Mouse (Mus musculus): Measurements from ENCODE around the gene Ndc1. TPM values are rescaled to one million over a fixed set of nuclear protein-coding genes. Genes with fewer than 3 reads are reported as not detected.

Ndc1 gene
- 10 to 100 TPM; 11.7 to 11.8 TPM for total RNA-seq (2021)
- long read RNA-seq, experiment 1, full-length matches to known transcripts = 10 of 12 reads
- long read RNA-seq, experiment 1, partial matches to known transcripts = 0 of 12 reads
- long read RNA-seq, experiment 1, other reads (novel, unspliced or antisense) = 2 of 12 reads
- long read RNA-seq, experiment 2, full-length matches to known transcripts = 9 of 16 reads
- long read RNA-seq, experiment 2, partial matches to known transcripts = 0 of 16 reads
- long read RNA-seq, experiment 2, other reads (novel, unspliced or antisense) = 7 of 16 reads

DNA sequence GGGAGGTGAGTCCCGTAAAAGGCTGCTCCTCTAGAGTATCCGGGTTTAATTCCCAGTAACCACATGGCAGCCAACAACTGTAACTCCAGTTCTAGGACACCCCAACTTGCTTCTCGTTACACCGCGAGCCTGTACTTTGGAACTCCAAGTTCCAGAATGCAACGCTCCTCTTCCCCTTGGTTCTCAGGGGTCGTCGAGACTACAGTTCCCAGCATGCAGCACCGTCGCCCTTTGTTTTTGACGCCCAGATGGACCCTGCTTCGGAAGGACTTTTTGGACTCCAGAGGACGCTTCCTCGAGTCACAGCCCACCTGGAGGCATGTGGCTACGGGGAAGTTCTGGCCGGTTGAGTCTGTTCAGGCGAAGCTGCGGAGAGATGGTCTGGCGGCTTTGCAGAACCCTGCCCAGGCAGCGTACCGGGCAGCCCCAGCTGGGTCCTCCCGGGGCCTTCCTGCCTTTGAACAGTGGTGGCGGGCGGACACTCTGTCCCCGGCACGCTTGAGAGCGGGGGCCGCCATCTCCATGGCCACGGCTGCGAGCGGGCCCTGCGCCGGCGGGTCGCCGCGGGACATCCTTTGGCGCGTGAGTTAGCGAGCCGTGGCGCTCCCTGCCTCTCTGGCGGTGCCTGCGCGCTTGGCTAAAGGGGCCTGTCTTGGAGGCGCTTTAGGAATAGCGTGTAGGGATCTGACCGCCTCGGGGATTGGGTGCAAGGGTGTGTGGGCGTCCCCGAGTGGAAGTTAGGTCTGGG lies at the start of gene Ndc1:
Gene Ndc1, plus strand, starts transcription at position 218 of the 748 bp plus-strand sequence.
- DNase-seq (ENCODE audit: low spot score in 2 of 2) = peak; percentile 83 to 87
- H3K27ac ChIP-seq = peak within 1 kb of the TSS; percentile 98
- H3K4me3 ChIP-seq = peak within 1 kb of the TSS; percentile 83
- 0 out of 2 replicates have a peak, but pooled peaks have one; percentile 9 for TF ChIP-seq CTCF (conservative IDR thresholded peaks at IDR 0.05)

DNA sequence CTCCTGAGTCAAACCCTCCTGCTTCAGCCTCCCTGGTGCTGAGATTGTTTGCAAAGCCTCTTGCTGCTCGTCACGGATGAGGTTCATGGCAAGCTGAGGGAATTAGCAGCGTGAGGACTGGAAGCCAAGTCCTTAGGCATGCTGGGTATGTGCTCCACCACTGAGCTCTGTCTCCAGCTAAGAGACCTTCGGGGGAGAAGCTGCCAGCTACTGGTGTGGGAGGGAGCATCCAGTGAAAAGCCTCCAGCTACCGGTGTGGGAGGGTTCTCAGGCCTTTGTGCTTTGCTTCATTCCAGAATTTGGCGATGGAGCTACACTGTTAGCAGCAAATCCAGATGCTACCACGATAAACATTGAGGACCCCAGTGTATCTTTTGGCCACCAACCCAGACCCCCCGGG lies 48.9 kb upstream of the Ndc1 start:
- H3K27ac ChIP-seq = no peak overlapping the region
- DNase-seq (ENCODE audit: low spot score in 2 of 2) = no peak
- no peak overlapping the region for H3K4me3 ChIP-seq
- no peak for TF ChIP-seq CTCF (conservative IDR thresholded peaks at IDR 0.05)

DNA sequence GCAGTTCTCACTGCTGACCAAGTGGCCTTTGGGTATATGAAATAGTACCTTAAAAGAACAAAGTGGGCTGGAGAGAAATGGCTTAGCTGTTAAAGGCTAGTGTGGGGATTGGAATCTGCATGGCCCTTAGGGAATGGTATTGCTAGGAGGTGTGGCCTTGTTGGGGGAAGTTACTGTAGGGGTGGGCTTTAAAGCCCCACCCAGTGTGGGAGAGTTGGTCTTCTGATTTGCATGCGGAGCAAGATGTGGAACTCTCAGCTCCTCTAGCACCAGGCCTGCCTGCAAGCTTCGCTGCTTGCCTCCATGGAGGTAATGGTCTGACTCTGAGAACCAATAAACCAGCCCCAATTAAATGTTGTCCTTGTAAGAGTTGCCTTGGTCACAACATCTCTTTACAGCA lies 46.5 kb upstream of the Ndc1 start:
- no peak for TF ChIP-seq CTCF (conservative IDR thresholded peaks at IDR 0.05)
- no peak overlapping the region for H3K27ac ChIP-seq
- no peak overlapping the region for H3K4me3 ChIP-seq
- no peak for DNase-seq (ENCODE audit: low spot score in 2 of 2)

DNA sequence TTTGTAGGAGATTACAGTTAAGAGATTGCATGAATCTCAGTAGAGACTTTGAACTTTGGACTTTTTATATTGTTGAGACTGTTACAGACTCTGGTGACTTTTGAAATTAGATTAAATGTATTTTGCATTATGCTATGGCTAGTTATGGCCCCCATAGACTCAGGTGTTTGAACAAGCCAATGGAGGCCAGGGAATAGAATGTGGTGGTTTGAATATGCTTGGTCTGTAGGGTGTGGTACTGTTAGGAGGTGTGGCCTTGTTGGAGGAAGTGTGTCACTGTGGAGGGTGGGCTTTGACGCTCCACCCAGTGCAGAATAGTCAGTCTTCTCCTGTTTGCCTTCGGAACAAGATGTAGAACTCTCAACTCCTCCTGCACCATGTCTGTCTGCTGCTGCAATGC lies 44.5 kb upstream of the Ndc1 start:
- Histone ChIP-seq H3K27ac (no peak overlapping the region), H3K4me3 (no peak overlapping the region)
- no peak for TF ChIP-seq CTCF (conservative IDR thresholded peaks at IDR 0.05)
- no peak for DNase-seq (ENCODE audit: low spot score in 2 of 2)

DNA sequence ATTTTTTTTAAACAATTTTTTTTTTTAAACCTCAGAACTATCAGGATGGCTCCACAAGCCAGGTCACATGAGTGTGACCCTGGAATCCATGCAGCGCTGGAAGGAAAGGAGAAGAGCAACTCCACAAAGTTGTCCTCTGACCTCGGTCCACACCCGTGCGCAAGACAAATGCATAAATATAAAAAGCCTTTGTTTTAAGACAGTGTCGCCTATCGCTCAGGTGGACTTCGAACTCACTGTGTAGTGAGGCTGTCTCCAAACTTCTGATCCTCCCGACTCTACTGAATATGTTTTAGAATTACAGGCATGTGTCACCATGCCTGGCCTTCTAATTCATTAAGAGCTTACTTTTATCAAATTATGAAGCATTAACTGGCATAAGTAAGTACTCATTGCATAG lies 39.1 kb upstream of the Ndc1 start:
- Histone ChIP-seq H3K27ac (no peak overlapping the region), H3K4me3 (no peak overlapping the region)
- TF ChIP-seq CTCF (conservative IDR thresholded peaks at IDR 0.05) = no peak
- DNase-seq (ENCODE audit: low spot score in 2 of 2) = no peak

DNA sequence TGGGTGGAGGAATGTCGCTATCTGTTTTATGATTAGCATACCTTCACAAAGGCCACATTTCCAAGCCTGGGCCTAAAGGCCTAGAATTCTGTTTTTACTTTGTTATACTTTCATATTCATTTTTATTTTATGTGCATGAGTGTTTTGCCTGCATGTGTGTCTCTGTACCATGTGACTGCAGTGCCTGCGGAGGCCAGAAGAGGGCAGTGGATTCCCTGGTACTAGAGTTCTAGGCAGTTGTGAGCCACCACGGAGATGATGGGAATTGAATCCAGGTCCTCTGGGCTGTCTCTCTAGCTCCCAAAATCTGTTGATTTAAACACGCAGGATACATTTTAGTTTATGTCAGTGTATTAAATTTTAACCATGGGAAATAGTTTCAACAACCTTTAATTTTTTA lies 34.1 kb upstream of the Ndc1 start:
- no peak overlapping the region for H3K27ac ChIP-seq
- no peak for DNase-seq (ENCODE audit: low spot score in 2 of 2)
- peak; percentile 58 for TF ChIP-seq CTCF (conservative IDR thresholded peaks at IDR 0.05)
- H3K4me3 ChIP-seq = no peak overlapping the region

DNA sequence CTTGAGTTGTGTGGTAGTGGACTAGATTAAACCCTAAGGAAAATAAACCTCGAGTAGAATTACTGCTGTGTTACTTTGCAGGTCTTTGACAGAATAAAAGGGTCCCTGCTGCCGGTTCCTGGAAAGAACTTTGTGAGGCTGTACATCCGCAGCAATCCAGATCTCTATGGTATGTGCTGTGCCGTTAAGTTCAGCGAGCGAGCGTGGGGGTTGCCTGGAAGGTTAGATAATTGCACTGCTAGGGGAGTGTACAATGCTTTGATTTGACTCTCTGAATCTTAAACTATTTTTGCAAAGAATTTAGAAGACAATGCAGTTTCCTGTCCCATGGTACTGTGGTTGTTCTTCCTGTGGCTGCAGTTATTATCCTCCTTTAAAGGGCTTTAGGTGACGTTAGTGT lies 31.2 kb upstream of the Ndc1 start:
- no peak for TF ChIP-seq CTCF (conservative IDR thresholded peaks at IDR 0.05)
- Histone ChIP-seq H3K4me3 (no peak overlapping the region), H3K27ac (no peak overlapping the region)
- DNase-seq (ENCODE audit: low spot score in 2 of 2) = no peak

DNA sequence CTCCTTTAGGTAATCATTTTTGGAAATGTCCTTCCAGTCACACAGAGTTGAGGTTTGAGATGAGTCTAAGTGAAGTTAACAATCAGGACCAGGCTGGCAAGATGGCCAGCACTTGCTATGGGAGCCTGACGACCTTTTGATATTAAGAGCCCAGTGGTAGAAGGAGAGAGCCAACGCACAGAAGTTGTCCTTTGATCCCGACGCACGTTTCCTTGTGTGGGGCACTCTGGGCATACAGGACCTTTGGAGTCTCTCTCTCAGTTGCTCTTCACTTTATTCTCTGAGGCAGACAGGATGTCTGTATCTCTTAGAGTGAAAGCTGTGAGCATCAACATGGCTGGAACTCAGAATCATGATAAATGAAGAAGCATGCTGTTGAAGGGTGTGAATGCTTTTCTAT lies 30.1 kb upstream of the Ndc1 start:
- no peak overlapping the region for H3K27ac ChIP-seq
- H3K4me3 ChIP-seq = no peak overlapping the region
- no peak for DNase-seq (ENCODE audit: low spot score in 2 of 2)
- TF ChIP-seq CTCF (conservative IDR thresholded peaks at IDR 0.05) = no peak

DNA sequence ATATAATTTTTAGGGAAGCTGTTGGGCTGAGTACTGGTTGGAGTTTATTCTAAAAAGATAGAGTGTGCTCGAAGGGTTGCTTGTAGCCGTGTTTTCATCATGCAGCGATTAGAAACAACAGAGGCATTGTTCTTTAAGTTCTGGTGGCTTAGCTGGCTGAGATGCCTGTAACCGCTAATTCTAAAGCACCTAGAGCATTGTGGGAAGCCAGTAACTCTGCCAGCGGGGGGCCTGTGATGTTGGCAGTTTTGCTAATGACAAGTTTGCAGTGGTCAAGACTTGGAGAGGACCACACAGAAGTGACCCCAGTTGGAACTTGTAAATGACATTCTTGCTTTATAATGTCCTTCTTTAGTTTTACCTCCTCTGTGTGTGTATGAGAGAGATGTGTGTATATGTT lies 26.2 kb upstream of the Ndc1 start:
- Histone ChIP-seq H3K4me3 (no peak overlapping the region), H3K27ac (no peak overlapping the region; the same call in 1 of the 2 replicates)
- TF ChIP-seq CTCF (conservative IDR thresholded peaks at IDR 0.05) = no peak
- DNase-seq (ENCODE audit: low spot score in 2 of 2) = no peak

DNA sequence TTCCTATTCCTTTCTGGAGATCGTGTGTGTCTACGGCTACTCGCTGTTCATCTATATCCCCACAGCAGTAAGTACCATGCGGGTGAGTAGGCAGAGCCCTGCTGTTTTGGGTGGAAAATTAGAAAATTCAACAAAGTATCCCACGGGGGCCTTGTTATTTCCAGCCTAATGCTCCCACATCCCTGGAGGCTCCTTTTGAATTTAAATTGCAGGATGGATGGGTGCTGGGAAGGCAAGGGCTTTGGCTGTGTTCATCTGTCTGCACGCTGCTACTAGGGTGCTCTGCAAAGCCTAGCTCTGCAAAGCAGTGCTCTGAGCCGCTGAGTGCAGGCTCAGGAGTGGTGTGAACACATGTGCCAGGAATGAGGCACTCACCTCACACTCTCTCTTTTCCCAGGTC lies 23.0 kb upstream of the Ndc1 start:
- no peak overlapping the region for H3K4me3 ChIP-seq
- no peak for TF ChIP-seq CTCF (conservative IDR thresholded peaks at IDR 0.05)
- H3K27ac ChIP-seq = peak overlapping the region; percentile 83
- peak; percentile 42 to 47 for DNase-seq (ENCODE audit: low spot score in 2 of 2)

DNA sequence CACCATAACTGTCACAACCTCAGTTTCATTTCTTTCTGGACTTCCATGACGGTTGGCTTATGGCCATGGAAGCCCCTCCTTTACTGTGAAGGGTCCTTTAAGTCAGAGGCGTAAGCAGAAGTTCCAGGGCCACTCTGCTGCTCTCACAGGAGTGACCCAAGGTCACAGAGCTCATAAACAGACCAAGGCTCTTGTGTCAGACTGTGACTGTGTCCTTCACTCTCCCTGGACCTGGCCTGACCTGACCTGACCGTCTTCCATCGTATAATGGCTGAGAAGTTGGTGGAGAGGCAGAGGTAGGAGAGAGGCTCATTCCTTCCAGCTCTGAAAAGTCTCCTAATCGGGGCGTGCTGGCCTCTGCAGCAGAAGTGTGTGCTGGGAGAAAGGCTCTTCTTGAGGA lies 20.4 kb upstream of the Ndc1 start:
- DNase-seq (ENCODE audit: low spot score in 2 of 2) = no peak
- Histone ChIP-seq H3K4me3 (no peak overlapping the region), H3K27ac (no peak overlapping the region)
- no peak for TF ChIP-seq CTCF (conservative IDR thresholded peaks at IDR 0.05)

DNA sequence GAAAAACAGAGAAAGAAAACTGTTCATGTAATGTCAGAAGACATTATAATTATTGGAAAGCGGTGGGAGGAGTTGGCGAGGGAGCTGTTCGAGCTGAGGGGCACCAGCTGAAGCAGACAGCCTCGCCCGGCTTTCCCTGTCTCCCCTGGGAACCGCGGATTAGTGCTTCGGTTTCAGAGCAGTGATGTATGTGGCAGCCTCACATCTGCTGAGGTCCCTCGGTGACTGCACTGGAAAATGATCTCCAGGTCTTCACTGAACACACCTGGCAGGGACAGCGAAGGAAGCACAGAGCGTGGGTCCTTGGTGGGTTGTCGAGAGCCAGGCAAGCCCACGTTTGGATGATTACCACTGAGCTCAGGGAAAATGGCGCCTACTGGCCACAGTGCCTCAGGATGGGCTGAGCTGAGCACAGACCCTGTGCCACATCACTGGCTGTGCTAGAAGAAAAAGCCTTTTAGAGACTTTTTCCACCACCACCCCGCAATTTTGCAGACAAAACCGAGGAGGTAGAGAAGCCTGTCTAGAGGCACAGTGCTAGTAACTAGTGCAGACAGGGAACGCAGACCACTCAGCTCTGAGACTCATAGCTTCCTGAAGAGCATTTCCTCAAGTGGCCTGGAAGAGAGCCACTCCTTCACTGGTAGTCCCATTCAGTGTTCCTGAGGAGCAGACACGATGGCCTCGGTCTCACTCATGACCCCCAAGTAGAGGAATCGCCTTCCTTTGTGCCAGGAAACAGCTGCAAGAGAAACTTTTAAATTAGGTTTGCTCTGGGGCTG lies 18.9 kb upstream of the Ndc1 start:
- Histone ChIP-seq H3K4me3 (no peak overlapping the region), H3K27ac (0 out of 2 replicates have a peak overlapping the region, but pooled peaks have one; percentile 37)
- no peak for DNase-seq (ENCODE audit: low spot score in 2 of 2)
- no peak for TF ChIP-seq CTCF (conservative IDR thresholded peaks at IDR 0.05)
